Mouse (Mus musculus) intestine, embryonic 14.5 days (tissue): Measurements from ENCODE around the gene Sipa1l3. TPM values are rescaled to one million over a fixed set of nuclear protein-coding genes. Genes with fewer than 3 reads are reported as not detected.

ENCODE experiments used
- ATAC-seq: fragments of 200-750 bp; cut with Nextera tagmentation; replicated peaks from 2 replicates; pipeline ENCODE4 v1.8.0; 2017; ENCODE audit warnings: low read depth, moderate number of reproducible peaks, moderate TSS enrichment, moderate library complexity; ENCODE audit not compliant: low FRiP score, low TSS enrichment
- DNase-seq: peaks from one replicate; pipeline ENCODE4 v3.0.0-alpha.2; 2018; ENCODE audit warnings: low spot score
- H3K27ac ChIP-seq: fragments of 300-500 bp; sonication (generic); 2 replicates; pipeline ENCODE4 v1.5.1; 2014; ENCODE audit warnings: low read depth, mild to moderate bottlenecking, control low read depth
- H3K27me3 ChIP-seq: fragments of 300-500 bp; sonication (generic); replicated peaks from 2 replicates; pipeline ENCODE4 v1.6.1; 2014; ENCODE audit warnings: low read length, control low read depth; ENCODE audit not compliant: control insufficient read depth, insufficient read depth
- H3K36me3 ChIP-seq: fragments of 300-500 bp; sonication (generic); 2 replicates; pipeline ENCODE4 v1.6.1; 2014; ENCODE audit warnings: low read length, control low read depth; ENCODE audit not compliant: control insufficient read depth, insufficient read depth
- H3K4me1 ChIP-seq: fragments of 300-500 bp; sonication (generic); replicated peaks from 2 replicates; pipeline ENCODE4 v1.6.1; 2014; ENCODE audit warnings: low read length, control low read depth, mixed read lengths; ENCODE audit not compliant: control insufficient read depth, insufficient read depth
- H3K4me2 ChIP-seq: fragments of 300-500 bp; sonication (generic); 2 replicates; pipeline ENCODE4 v1.6.1; 2014; ENCODE audit warnings: low read length
- H3K4me3 ChIP-seq: fragments of 300-500 bp; sonication (generic); 2 replicates; pipeline ENCODE4 v1.5.1; 2014; ENCODE audit warnings: low read depth, low read length, control low read depth, mixed read lengths
- H3K9ac ChIP-seq: fragments of 300-500 bp; sonication (generic); 2 replicates; pipeline ENCODE4 v1.6.1; 2014; ENCODE audit warnings: mild to moderate bottlenecking, low read length
- H3K9me3 ChIP-seq: fragments of 300-500 bp; sonication (generic); 2 replicates; pipeline ENCODE4 v1.6.1; 2016; ENCODE audit warnings: low read length, control low read depth; ENCODE audit not compliant: control insufficient read depth
- WGBS: fragments of 180-500 bp; shearing (Covaris S2); extraction: QIAGEN DNeasy Blood & Tissue Kit; methylation state at CpG from one replicate; pipeline ENCODE4 v1.1.7; 2014; 5-methylcytosine and 5-hydroxymethylcytosine counted together
- polyA plus RNA-seq: library from polyadenylated mRNA; unstranded; fragments of >200 nt; fragmentation: Nextera tagmentation; extraction: Ambion mirVana; gene quantifications from 2 replicates; pipeline ENCODE4 v1.2.1, GENCODE M21; 2014

Gene Sipa1l3
- polyA plus RNA-seq, 1 experiment from 2014 or later, result 22.5 TPM

DNA sequence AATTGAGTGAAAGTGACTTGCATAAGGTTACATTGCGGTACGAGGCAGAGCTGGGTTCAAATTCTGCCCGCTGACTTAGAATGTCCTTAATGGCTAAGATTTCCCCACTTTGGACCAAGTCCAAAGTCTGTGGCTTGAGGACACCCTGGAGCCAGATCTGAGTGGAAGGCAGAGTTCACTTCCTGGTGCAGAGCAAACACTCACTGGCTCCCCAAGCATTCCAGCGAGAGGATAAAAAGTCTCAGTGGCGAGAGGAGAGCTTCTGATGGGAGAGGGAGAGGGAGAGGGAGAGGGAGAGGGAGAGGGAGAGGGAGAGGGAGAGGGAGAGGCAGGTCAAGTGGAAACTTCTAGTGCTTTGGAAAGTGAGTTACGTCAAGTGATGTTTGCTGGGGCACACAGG, 100.2 kb downstream of the Sipa1l3 start:
- 56% methylated on average over 6 of the region's 6 CpGs for WGBS
- no peak overlapping the region for H3K27ac ChIP-seq
- ATAC-seq, result 0 out of 2 replicates have a peak, but pooled peaks have one; percentile 17

DNA sequence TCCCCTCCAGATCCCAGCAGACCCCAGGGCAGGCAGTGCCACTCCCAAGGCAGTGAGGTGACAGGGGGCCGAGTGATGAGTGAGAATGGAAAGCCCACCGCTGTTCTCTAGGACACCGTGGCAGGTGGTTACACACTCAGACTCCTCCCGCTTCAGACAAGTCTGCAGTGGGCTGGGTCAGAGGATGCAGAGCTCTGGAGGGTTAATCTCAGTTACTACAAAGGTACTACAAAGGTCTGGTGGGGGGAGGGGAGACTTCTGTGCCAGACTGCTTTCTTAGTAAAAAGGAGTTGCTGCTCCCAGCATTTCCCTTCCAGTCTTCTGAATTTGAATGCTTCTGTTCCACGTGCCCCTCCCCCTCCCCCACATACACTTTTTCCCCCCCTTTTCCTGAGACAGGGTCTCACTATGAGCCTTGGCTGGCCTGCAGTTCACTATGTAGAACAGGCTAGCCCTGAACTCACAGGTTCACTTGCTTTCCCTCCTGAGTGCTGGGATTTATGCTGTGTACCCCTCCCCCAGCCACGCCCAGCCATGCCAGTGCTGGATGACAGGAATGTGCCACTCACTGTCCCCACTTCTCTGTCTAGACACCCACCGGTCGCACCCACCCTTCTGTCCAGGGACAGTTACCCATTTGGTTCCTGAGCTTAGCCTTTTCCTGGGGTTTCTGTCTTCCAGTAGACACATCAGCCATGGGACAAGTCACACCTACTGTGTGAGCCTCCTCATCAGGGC, 100.9 kb downstream of the Sipa1l3 start:
- no peak overlapping the region for H3K4me2 ChIP-seq
- no peak overlapping the region for H3K9ac ChIP-seq
- H3K4me3 ChIP-seq, result no peak overlapping the region
- H3K27ac ChIP-seq, result no peak overlapping the region
- H3K36me3 ChIP-seq, result no peaks in the 10 kb centered on the region
- no peaks in the 10 kb centered on the region for H3K9me3 ChIP-seq
- H3K4me1 ChIP-seq, result peaks cover 23% of the 10 kb centered on the region; the same call in 1 of the 2 replicates
- DNase-seq (no peak), ATAC-seq (no peak)
- WGBS, result 44% methylated on average over 8 of the region's 8 CpGs
- no peaks in the 10 kb centered on the region for H3K27me3 ChIP-seq

More for the DNA sequence above, 100.2 kb downstream of the Sipa1l3 start:
- H3K9ac ChIP-seq, result no peak overlapping the region
- H3K4me1 ChIP-seq, result peaks cover 23% of the 10 kb centered on the region; the same call in 1 of the 2 replicates
- no peaks in the 10 kb centered on the region for H3K27me3 ChIP-seq
- H3K4me3 ChIP-seq, result no peak overlapping the region
- no peaks in the 10 kb centered on the region for H3K36me3 ChIP-seq
- H3K9me3 ChIP-seq, result no peaks in the 10 kb centered on the region
- DNase-seq, result no peak
- H3K4me2 ChIP-seq, result no peak overlapping the region

DNA sequence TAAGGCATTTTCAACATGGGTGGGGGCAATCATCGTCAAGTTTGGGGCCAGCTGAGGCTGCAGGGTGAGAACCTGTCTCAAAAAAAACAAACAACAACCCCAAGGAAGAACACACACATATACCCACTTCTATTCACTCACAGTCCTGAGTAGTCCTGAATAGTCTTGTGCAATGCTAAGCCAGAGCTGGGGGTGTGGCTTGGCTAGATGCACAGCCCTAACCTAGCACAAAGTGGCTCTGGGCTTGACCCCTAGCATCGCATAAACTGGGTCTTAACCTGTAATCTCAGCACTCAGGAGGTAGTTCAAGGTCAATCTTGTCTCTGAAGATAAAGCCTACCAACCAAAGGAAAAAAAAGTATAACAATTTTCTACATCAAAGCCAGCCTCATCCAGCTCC, 101.5 kb downstream of the Sipa1l3 start:
- Histone ChIP-seq H3K9me3 (no peaks in the 10 kb centered on the region), H3K27me3 (no peaks in the 10 kb centered on the region), H3K4me3 (no peak overlapping the region), H3K4me2 (no peak overlapping the region), H3K27ac (no peak overlapping the region), H3K9ac (no peak overlapping the region), H3K4me1 (peaks cover 23% of the 10 kb centered on the region), H3K36me3 (no peaks in the 10 kb centered on the region)
- WGBS, result 58% methylated on average over 2 of the region's 2 CpGs
- DNase-seq (no peak), ATAC-seq (no peak)

DNA sequence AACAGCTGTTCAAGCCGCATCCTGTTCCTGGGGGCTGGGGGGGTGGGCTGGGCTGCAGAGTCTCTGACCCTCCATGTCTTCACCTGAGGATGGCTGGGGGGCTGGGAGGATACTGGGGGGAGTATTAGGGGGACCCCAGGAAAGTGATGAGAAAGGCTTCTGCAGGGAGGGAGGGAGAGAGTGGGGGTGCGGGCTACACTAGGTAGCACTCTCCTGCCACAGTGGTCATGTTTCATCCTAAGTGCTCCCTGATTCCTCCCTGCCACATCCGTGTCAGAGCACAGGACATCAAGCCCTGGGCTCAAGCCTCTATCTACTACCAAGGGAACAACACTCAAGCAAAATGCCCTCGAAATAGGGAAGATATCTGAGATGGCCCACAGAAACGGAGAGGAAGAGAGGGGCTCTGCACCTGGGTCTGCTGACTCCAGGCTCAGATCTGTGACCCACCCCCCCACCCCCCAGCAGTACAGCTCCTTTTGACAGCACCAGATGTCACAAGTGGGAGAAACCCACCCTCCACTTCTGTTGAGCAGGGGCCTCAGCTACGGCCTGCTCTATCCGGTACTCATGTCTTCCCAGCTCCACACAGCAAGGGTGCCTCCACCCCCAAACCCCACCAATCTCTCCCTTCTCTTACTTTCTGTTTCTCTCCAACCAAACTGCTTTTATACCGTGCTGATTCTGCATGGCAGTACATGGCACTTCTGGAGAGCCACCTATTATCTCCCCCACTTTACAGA, 106.4 kb downstream of the Sipa1l3 start:
- Histone ChIP-seq H3K9me3 (no peaks in the 10 kb centered on the region), H3K27me3 (no peaks in the 10 kb centered on the region), H3K9ac (no peak overlapping the region), H3K4me1 (peaks cover 17% of the 10 kb centered on the region), H3K27ac (peak overlapping the region; percentile 27; the same call in 1 of the 2 replicates), H3K4me3 (no peak overlapping the region), H3K4me2 (no peak overlapping the region), H3K36me3 (no peaks in the 10 kb centered on the region)
- 59% methylated on average over 8 of the region's 8 CpGs for WGBS
- ATAC-seq (no peak), DNase-seq (no peak)

DNA sequence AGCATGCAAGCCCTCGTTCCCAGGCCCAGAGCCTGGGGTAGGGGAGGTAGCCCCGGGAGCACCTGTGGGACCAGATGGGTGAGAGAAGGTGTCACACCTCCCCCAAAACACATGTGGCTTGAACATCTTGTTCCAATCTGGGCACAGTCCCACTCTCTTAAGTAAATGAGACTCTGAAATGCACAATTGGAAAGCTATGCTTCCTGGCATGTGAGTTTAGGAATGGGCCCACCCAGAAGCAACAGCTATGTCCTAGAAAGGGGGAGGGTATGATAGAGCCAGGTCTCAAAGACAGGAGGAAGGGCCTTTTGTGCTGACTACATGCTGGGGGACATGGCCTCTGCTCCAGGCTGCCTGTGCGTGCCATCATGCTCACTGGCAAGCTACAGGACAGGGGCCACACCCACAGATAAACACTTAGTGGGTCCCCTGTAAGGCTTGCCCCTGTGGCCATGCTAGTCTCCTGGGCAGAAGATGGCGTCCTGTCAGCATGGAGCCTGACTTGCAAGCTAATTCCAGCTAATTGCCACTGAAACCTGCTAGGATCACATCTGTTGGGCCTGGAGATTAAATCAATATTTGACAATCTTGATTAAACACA, 107.1 kb downstream of the Sipa1l3 start:
- DNase-seq (no peak), ATAC-seq (peak; percentile 40; the same call in 1 of the 2 replicates)
- no peak overlapping the region for H3K9ac ChIP-seq
- H3K4me2 ChIP-seq, result no peak overlapping the region
- H3K27me3 ChIP-seq, result no peaks in the 10 kb centered on the region
- H3K27ac ChIP-seq, result peak overlapping the region; percentile 43; the same call in 1 of the 2 replicates
- WGBS, result 47% methylated on average over 4 of the region's 4 CpGs
- peaks cover 16% of the 10 kb centered on the region for H3K4me1 ChIP-seq
- H3K36me3 ChIP-seq, result no peaks in the 10 kb centered on the region
- H3K9me3 ChIP-seq, result no peaks in the 10 kb centered on the region
- H3K4me3 ChIP-seq, result no peak overlapping the region

DNA sequence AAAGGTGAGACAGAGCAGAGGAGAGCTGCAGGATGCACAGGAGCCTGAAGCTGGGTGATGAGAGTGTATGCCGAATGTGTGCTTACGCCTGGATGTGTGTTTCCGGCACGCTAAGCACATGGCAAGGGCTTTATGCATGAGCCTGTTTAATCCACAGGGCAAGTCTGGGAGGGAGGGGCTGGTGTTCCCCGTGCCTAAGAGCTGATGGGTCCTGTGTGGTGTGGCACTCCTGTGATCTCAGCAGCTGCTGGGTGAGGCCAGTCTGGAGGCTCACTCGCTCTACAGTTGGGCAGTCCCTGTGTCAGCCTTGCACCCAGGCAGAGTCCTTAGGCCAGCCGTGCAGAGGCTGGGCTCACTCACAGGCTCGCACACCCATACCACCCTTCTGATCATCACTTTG, 108.0 kb downstream of the Sipa1l3 start:
- DNase-seq, result no peak
- no peak for ATAC-seq
- Histone ChIP-seq H3K4me3 (no peak overlapping the region), H3K4me1 (peaks cover 16% of the 10 kb centered on the region), H3K27me3 (no peaks in the 10 kb centered on the region), H3K27ac (no peak overlapping the region), H3K4me2 (no peak overlapping the region), H3K9me3 (no peaks in the 10 kb centered on the region), H3K36me3 (no peaks in the 10 kb centered on the region), H3K9ac (no peak overlapping the region)
- 82% methylated on average over 8 of the region's 8 CpGs for WGBS

DNA sequence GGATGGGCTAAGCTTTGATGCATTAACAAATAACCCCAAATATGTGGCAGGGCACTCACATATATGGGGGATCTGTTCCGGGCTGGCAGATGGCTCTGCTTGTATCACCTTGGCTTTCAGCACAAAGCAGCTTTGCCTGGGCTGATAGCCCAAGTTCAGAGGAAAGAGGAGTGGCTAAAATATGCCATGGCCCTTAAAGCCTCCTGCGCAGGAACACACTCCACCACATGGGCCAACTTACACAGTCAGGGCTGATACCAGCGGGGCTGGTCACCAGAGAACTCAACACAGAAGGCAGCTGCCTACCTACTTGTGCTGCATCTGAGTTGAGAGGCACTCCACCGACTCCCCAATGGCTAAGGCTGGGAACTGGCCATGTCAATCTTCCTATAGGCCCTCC, 111.6 kb downstream of the Sipa1l3 start:
- Histone ChIP-seq H3K27me3 (no peaks in the 10 kb centered on the region), H3K27ac (no peak overlapping the region), H3K9ac (no peak overlapping the region), H3K4me3 (no peak overlapping the region), H3K9me3 (no peaks in the 10 kb centered on the region; the same call in 1 of the 2 replicates), H3K4me1 (peaks cover 12% of the 10 kb centered on the region), H3K36me3 (no peaks in the 10 kb centered on the region), H3K4me2 (no peak overlapping the region)
- 81% methylated on average over 4 of the region's 4 CpGs for WGBS
- ATAC-seq, result no peak
- DNase-seq, result no peak

DNA sequence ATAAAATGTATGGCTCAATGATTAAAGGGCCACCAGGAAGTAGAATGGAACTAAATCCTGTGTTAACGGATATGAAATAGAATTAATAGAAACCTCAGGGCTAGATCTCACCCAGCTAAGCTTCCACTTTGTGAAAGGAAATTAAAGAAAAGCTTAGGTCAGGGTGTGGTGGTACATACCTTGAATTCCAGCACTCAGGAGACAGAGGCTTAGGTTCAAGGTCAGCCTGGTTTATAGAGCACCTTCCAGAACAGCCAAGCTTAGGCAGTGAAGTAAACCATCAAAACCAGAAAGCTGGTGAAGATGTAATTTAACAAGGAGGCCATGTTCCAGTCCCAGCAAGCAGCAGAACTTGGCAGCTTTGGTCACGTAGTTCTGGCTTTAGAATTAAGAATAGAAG, 114.3 kb downstream of the Sipa1l3 start:
- WGBS, result 95% methylated on average over 2 of the region's 2 CpGs

More for the DNA sequence above, 114.3 kb downstream of the Sipa1l3 start:
- Histone ChIP-seq H3K27ac (no peak overlapping the region), H3K4me1 (no peaks in the 10 kb centered on the region), H3K36me3 (peaks cover 16% of the 10 kb centered on the region), H3K4me3 (no peak overlapping the region), H3K4me2 (no peak overlapping the region), H3K9ac (no peak overlapping the region), H3K27me3 (no peaks in the 10 kb centered on the region), H3K9me3 (no peaks in the 10 kb centered on the region; the same call in 1 of the 2 replicates)
- ATAC-seq (no peak), DNase-seq (no peak)
